Mouse (Mus musculus) brain, embryonic 14.5 days (tissue): Measurements from ENCODE around the gene Kazn.

Experiments used
- CTCF ChIP-seq: fragments of 200-500 bp; IDR thresholded peaks from 2 replicates; pipeline ENCODE4 v1.5.1; 2012; ENCODE audit warnings: inconsistent platforms, mild to moderate bottlenecking, moderate library complexity, borderline replicate concordance; ENCODE audit not compliant: insufficient read depth, insufficient read length; ENCODE audit errors: extremely low read depth
- POLR2A ChIP-seq: fragments of 200-500 bp; IDR thresholded peaks from 2 replicates; pipeline ENCODE4 v1.6.1; 2012; ENCODE audit warnings: mild to moderate bottlenecking, inconsistent platforms, borderline replicate concordance; ENCODE audit not compliant: poor library complexity, insufficient read depth, insufficient read length, severe bottlenecking; ENCODE audit errors: extremely low read depth

GRCm38 (mm10) chr4:142212425-142212824 is 26.8 kb downstream of the Kazn start:
- TF ChIP-seq CTCF: no peak
- TF ChIP-seq POLR2A: no peak
